Mouse (Mus musculus): ENCODE measurements at regions not wholly inside any gene's neighbourhood (a gene's known extent, or its start where the extent isn't known, plus 50 kb on each side); places are given as distances from the start of the nearest gene placed in this dataset.

DNA sequence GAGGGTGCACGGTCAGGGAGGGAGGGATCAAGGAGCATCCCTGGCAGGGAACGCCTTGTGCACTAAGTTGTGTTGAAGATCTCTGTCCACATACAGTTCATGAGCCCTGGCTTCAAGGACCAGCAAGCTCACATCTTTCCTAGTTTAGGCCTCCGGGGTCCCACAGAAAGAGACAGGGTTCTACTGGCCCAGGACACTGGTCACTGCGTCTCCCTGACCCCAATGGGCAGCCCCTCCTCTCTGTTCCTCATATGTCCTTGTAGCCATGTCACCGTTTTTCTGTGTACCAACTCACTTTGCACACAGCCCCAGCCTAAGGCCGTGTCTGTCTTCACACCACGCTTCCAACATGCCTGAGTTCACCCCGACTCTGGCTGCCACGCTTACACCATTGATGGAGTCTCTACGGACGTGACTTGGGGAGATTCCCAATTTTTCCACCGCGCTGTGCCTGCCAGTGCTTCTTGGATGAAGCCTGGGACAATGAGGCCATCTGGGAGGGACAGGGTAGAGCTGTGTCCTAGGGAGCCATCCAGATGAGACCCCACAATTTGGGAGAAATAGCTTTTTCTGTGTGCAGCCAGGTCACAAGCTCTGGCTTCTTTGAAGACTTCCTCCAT, 86.5 kb upstream of the Ret start:
- H3K36me3 ChIP-seq (replicated peaks in 1 of 2; ENCODE audit: control insufficient read depth in 1 of 2, insufficient read depth in 1 of 2, low read length in 1 of 2), result no peaks in the 10 kb centered on the region
- no peak for DNase-seq (ENCODE audit: extremely low read depth)
- H3K79me2 ChIP-seq (replicated peaks; ENCODE audit: control insufficient read depth, extremely low read depth, insufficient read depth, poor library complexity, severe bottlenecking), result no peaks in the 10 kb centered on the region
- in situ Hi-C loops (cut with MboI; ENCODE audit: low pct_ligation_motif_present, low pct_unique_long_range_greater_than_20kb, low sequenced_read_pairs), result no loop called here
- dilution Hi-C loops (cut with MboI; ENCODE audit: extremely low pct_ligation_motif_present, extremely low pct_unique_long_range_greater_than_20kb, low sequenced_read_pairs), result no loop called here
- no peak overlapping the region for H3K4me2 ChIP-seq (ENCODE audit: insufficient read depth, low read depth, poor library complexity, severe bottlenecking)
- H3K9ac ChIP-seq (ENCODE audit: insufficient read depth, low read depth), result no peak overlapping the region
- H3K4me3 ChIP-seq (replicated peaks in 1 of 3; ENCODE audit: low read depth in 2 of 3, low read length in 2 of 3, poor library complexity in 1 of 3), result no peak overlapping the region
- TF ChIP-seq CTCF (conservative IDR thresholded peaks at IDR 0.05 in 1 of 2, IDR thresholded peaks at IDR 0.05 in 1 of 2; ENCODE audit: low read depth in 2 of 2, low read length in 2 of 2), result no peak
- TF ChIP-seq E2F4 (IDR thresholded peaks at IDR 0.05; ENCODE audit: insufficient replicate concordance, low read depth, low read length), result no peak
- no peak for TF ChIP-seq MAX (IDR thresholded peaks at IDR 0.05; ENCODE audit: low read length)
- no peak for TF ChIP-seq USF1 (IDR thresholded peaks at IDR 0.05; ENCODE audit: low read depth, low read length)
- no peak for TF ChIP-seq POLR2A (IDR thresholded peaks at IDR 0.05; ENCODE audit: low read depth, low read length)
- no peak for TF ChIP-seq TBP (conservative IDR thresholded peaks at IDR 0.05; ENCODE audit: low read depth, low read length)
- no peak for TF ChIP-seq JUN (IDR thresholded peaks at IDR 0.05; ENCODE audit: insufficient read depth, low read depth, low read length)
- no peak for TF ChIP-seq IRF4 (IDR thresholded peaks at IDR 0.05; ENCODE audit: low read depth, low read length)
- TF ChIP-seq UBTF (IDR thresholded peaks at IDR 0.05; ENCODE audit: low read depth, low read length), result no peak
- TF ChIP-seq CHD1 (IDR thresholded peaks at IDR 0.05; ENCODE audit: low read depth, low read length), result no peak
- no peak for TF ChIP-seq MYC (IDR thresholded peaks at IDR 0.05; ENCODE audit: low read depth, low read length)
- TF ChIP-seq ZKSCAN1 (IDR thresholded peaks at IDR 0.05; ENCODE audit: borderline replicate concordance, low read depth, low read length), result no peak
- no peak for TF ChIP-seq POLR2AphosphoS2 (IDR thresholded peaks at IDR 0.05; ENCODE audit: low read depth, low read length)
- no peak for TF ChIP-seq MEF2A (IDR thresholded peaks at IDR 0.05; ENCODE audit: borderline replicate concordance, low read depth, low read length)
- no peak for TF ChIP-seq RAD21 (IDR thresholded peaks at IDR 0.05; ENCODE audit: low read depth, low read length)
- no peaks in the 10 kb centered on the region for H3K4me1 ChIP-seq (ENCODE audit: control insufficient read depth in 1 of 2, insufficient read depth in 2 of 2)
- H3K9me3 ChIP-seq (replicated peaks; ENCODE audit: low read length), result peaks cover 12% of the 10 kb centered on the region
- H3K27ac ChIP-seq (ENCODE audit: insufficient read depth, low read depth), result no peak overlapping the region
- peaks cover 91% of the 10 kb centered on the region for H3K27me3 ChIP-seq (replicated peaks)

DNA sequence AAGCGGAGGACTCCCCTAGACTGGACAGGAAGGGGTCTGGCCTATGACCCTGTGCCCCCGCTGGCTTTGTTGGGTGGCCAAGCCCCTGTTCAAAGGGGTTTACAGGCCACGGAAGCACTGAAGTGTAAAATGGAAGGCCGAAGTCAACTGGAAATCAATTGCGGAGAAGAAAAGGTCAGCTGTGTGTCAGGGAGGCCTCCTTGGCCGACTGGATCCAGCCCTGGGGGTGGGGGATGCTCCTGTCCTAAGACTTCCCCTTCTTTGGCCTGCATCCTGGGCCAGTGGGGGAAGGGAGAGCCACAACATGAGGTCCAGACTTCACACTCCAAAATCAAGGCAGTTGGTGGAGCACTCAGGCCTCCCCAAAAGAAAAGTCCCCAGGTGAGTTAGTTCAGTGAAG, 66.4 kb upstream of the Ret start:
- Histone ChIP-seq H3K36me3 (replicated peaks in 1 of 2; ENCODE audit: control insufficient read depth in 1 of 2, insufficient read depth in 1 of 2, low read length in 1 of 2) (no peaks in the 10 kb centered on the region), H3K9ac (ENCODE audit: insufficient read depth, low read depth) (no peak overlapping the region), H3K79me2 (replicated peaks; ENCODE audit: control insufficient read depth, extremely low read depth, insufficient read depth, poor library complexity, severe bottlenecking) (no peaks in the 10 kb centered on the region), H3K4me2 (ENCODE audit: insufficient read depth, low read depth, poor library complexity, severe bottlenecking) (no peak overlapping the region), H3K9me3 (replicated peaks; ENCODE audit: low read length) (no peaks in the 10 kb centered on the region), H3K27ac (ENCODE audit: insufficient read depth, low read depth) (no peak overlapping the region), H3K4me1 (ENCODE audit: control insufficient read depth in 1 of 2, insufficient read depth in 2 of 2) (no peaks in the 10 kb centered on the region), H3K4me3 (replicated peaks in 1 of 3; ENCODE audit: low read depth in 2 of 3, low read length in 2 of 3, poor library complexity in 1 of 3) (no peak overlapping the region), H3K27me3 (replicated peaks) (peaks cover 92% of the 10 kb centered on the region)
- in situ Hi-C loops (cut with MboI; ENCODE audit: low pct_ligation_motif_present, low pct_unique_long_range_greater_than_20kb, low sequenced_read_pairs), result no loop called here
- dilution Hi-C loops (cut with MboI; ENCODE audit: extremely low pct_ligation_motif_present, extremely low pct_unique_long_range_greater_than_20kb, low sequenced_read_pairs), result no loop called here
- no peak for DNase-seq (ENCODE audit: extremely low read depth)
- TF ChIP-seq MAFK (IDR thresholded peaks at IDR 0.05; ENCODE audit: insufficient replicate concordance, low read length), result no peak
- no peak for TF ChIP-seq NRF1 (IDR thresholded peaks at IDR 0.05; ENCODE audit: low read depth, low read length)
- no peak for TF ChIP-seq MEF2A (IDR thresholded peaks at IDR 0.05; ENCODE audit: borderline replicate concordance, low read depth, low read length)
- TF ChIP-seq MAX (IDR thresholded peaks at IDR 0.05; ENCODE audit: low read length), result no peak
- no peak for TF ChIP-seq RAD21 (IDR thresholded peaks at IDR 0.05; ENCODE audit: low read depth, low read length)
- no peak for TF ChIP-seq ETS1 (conservative IDR thresholded peaks at IDR 0.05; ENCODE audit: low read depth, low read length)
- no peak for TF ChIP-seq ELF1 (IDR thresholded peaks at IDR 0.05; ENCODE audit: low read depth, low read length)
- TF ChIP-seq ZC3H11A (IDR thresholded peaks at IDR 0.05; ENCODE audit: low read depth, low read length), result no peak
- no peak for TF ChIP-seq E2F4 (IDR thresholded peaks at IDR 0.05; ENCODE audit: insufficient replicate concordance, low read depth, low read length)
- no peak for TF ChIP-seq JUND (conservative IDR thresholded peaks at IDR 0.05; ENCODE audit: low read depth, low read length)
- TF ChIP-seq POLR2AphosphoS2 (IDR thresholded peaks at IDR 0.05; ENCODE audit: low read depth, low read length), result no peak
- TF ChIP-seq RCOR1 (conservative IDR thresholded peaks at IDR 0.05; ENCODE audit: low read depth, low read length), result no peak
- no peak for TF ChIP-seq GABPA (IDR thresholded peaks at IDR 0.05; ENCODE audit: insufficient replicate concordance, low read depth, low read length)
- TF ChIP-seq NELFE (IDR thresholded peaks at IDR 0.05; ENCODE audit: low read depth, low read length), result no peak
